Mouse (Mus musculus): ENCODE measurements at regions not wholly inside any gene's neighbourhood (a gene's known extent, or its start where the extent isn't known, plus 50 kb on each side); places are given as distances from the start of the nearest gene placed in this dataset.
A peak's percentile ranks its signal among the peaks of the same experiment; 100 is the strongest.

GRCm38 (mm10) chr3:21507655-21508054, 568.8 kb upstream of the Tbl1xr1 start:
- DNase-seq (ENCODE audit: low read depth, low spot score), result no peak

- no peak for DNase-seq (ENCODE audit: low read depth, low spot score)
These were observed 564.4 kb upstream of the Tbl1xr1 start for GRCm38 (mm10) chr3:21512081-21512480.

GRCm38 (mm10) chr3:21524426-21524937, 552.0 kb upstream of the Tbl1xr1 start:
- DNase-seq (ENCODE audit: low read depth, low spot score), result no peak

- peak; percentile 56 for DNase-seq (ENCODE audit: low read depth, low spot score)
These were observed 545.6 kb upstream of the Tbl1xr1 start for GRCm38 (mm10) chr3:21530862-21531261.

- no peak for DNase-seq (ENCODE audit: low read depth, low spot score)
These were observed 537.3 kb upstream of the Tbl1xr1 start for GRCm38 (mm10) chr3:21539138-21539537.

- no peak for DNase-seq (ENCODE audit: low read depth, low spot score)
These were observed 532.0 kb upstream of the Tbl1xr1 start for GRCm38 (mm10) chr3:21544456-21544855.

GRCm38 (mm10) chr3:21545156-21545893, 531.1 kb upstream of the Tbl1xr1 start:
- no peak for DNase-seq (ENCODE audit: low read depth, low spot score)

- DNase-seq (ENCODE audit: low read depth, low spot score), result no peak
These were observed 530.0 kb upstream of the Tbl1xr1 start for GRCm38 (mm10) chr3:21546411-21546810.

GRCm38 (mm10) chr3:21549671-21550070, 526.8 kb upstream of the Tbl1xr1 start:
- DNase-seq (ENCODE audit: low read depth, low spot score), result no peak

- no peak for DNase-seq (ENCODE audit: low read depth, low spot score)
These were observed 523.2 kb upstream of the Tbl1xr1 start for GRCm38 (mm10) chr3:21553159-21553758.

GRCm38 (mm10) chr3:21553859-21554258, 522.6 kb upstream of the Tbl1xr1 start:
- no peak for DNase-seq (ENCODE audit: low read depth, low spot score)

- no peak for DNase-seq (ENCODE audit: low read depth, low spot score)
These were observed 518.5 kb upstream of the Tbl1xr1 start for GRCm38 (mm10) chr3:21557963-21558441.

- DNase-seq (ENCODE audit: low read depth, low spot score), result no peak
These were observed 513.6 kb upstream of the Tbl1xr1 start for GRCm38 (mm10) chr3:21562771-21563312.

GRCm38 (mm10) chr3:21563454-21563853, 513.0 kb upstream of the Tbl1xr1 start:
- DNase-seq (ENCODE audit: low read depth, low spot score), result no peak

- DNase-seq (ENCODE audit: low read depth, low spot score), result peak; percentile 80
These were observed 512.2 kb upstream of the Tbl1xr1 start for GRCm38 (mm10) chr3:21564211-21564781.

- no peak for DNase-seq (ENCODE audit: low read depth, low spot score)
These were observed 511.5 kb upstream of the Tbl1xr1 start for GRCm38 (mm10) chr3:21564847-21565485.

GRCm38 (mm10) chr3:21569721-21570120, 506.7 kb upstream of the Tbl1xr1 start:
- no peak for DNase-seq (ENCODE audit: low read depth, low spot score)

- DNase-seq (ENCODE audit: low read depth, low spot score), result no peak
These were observed 497.8 kb upstream of the Tbl1xr1 start for GRCm38 (mm10) chr3:21578635-21579034.

- no peak for DNase-seq (ENCODE audit: low read depth, low spot score)
These were observed 494.3 kb upstream of the Tbl1xr1 start for GRCm38 (mm10) chr3:21582122-21582521.

GRCm38 (mm10) chr3:21585767-21586166, 490.7 kb upstream of the Tbl1xr1 start:
- DNase-seq (ENCODE audit: low read depth, low spot score), result no peak

GRCm38 (mm10) chr3:21606846-21607245, 469.6 kb upstream of the Tbl1xr1 start:
- no peak for DNase-seq (ENCODE audit: low read depth, low spot score)

- no peak for DNase-seq (ENCODE audit: low read depth, low spot score)
These were observed 466.2 kb upstream of the Tbl1xr1 start for GRCm38 (mm10) chr3:21610231-21610630.
